Mouse (Mus musculus): ENCODE results near the gene Olfr1513. TPM values are rescaled to one million over a fixed set of nuclear protein-coding genes. Genes with fewer than 3 reads are reported as not detected.
A peak's percentile ranks its signal among the peaks of the same experiment; 100 is the strongest.

Olfr1513 gene
- polyA plus RNA-seq, 1 experiment from 2014 or later, result not detected

DNA sequence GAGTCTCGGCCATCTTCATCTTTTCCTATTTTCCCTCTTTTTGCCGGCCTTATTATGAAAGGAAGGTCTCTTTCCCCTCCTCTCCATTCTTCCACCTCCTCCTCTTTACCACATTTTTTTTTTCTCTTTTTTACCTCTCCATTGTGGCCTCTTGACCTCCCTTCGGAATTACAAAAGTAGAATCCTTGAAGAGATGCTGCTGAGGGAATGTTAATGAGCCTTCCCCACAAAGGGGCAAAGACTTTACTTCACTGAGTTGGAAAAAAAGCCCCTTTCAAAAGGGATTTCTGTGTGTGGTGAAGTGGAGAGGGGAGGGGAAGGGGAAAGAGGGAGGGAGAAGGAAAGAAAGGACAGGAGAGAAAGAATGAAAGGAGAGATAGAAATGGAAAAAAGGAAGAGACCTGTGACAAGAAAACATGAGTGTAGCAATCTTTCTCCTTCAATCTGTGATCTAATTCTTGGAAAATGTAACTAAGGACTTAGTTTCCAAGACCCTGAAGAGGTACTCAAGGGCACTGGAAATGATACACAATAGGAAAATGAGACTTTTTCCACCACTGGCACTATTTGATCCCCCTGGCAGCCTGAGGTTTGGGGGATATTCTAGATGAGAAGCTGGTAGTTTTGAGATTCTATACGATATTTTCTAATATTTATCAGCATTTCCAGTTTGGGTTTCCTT, 25.0 kb downstream of the Olfr1513 start:
- WGBS, result 7% methylated on average over 4 of the region's 4 CpGs
- Histone ChIP-seq H3K9ac (ENCODE audit: low read depth, low read length) (no peak overlapping the region), H3K36me3 (ENCODE audit: control insufficient read depth, insufficient read depth, low read length) (no peaks in the 10 kb centered on the region), H3K27ac (ENCODE audit: low read depth, low read length) (peak overlapping the region; percentile 53), H3K9me3 (ENCODE audit: control insufficient read depth, low read length) (no peaks in the 10 kb centered on the region), H3K4me3 (ENCODE audit: low read depth, low read length) (no peak overlapping the region), H3K27me3 (ENCODE audit: control insufficient read depth, insufficient read depth, low read length) (no peaks in the 10 kb centered on the region), H3K4me1 (replicated peaks; ENCODE audit: control insufficient read depth, insufficient read depth, low read length) (no peaks in the 10 kb centered on the region; the same call in 1 of the 2 replicates), H3K4me2 (replicated peaks; ENCODE audit: low read depth, low read length) (no peak overlapping the region)
- DNase-seq (ENCODE audit: low spot score), result no peak
- 0 out of 2 replicates have a peak, but pooled peaks have one; percentile 44 for ATAC-seq (ENCODE audit: low FRiP score)

DNA sequence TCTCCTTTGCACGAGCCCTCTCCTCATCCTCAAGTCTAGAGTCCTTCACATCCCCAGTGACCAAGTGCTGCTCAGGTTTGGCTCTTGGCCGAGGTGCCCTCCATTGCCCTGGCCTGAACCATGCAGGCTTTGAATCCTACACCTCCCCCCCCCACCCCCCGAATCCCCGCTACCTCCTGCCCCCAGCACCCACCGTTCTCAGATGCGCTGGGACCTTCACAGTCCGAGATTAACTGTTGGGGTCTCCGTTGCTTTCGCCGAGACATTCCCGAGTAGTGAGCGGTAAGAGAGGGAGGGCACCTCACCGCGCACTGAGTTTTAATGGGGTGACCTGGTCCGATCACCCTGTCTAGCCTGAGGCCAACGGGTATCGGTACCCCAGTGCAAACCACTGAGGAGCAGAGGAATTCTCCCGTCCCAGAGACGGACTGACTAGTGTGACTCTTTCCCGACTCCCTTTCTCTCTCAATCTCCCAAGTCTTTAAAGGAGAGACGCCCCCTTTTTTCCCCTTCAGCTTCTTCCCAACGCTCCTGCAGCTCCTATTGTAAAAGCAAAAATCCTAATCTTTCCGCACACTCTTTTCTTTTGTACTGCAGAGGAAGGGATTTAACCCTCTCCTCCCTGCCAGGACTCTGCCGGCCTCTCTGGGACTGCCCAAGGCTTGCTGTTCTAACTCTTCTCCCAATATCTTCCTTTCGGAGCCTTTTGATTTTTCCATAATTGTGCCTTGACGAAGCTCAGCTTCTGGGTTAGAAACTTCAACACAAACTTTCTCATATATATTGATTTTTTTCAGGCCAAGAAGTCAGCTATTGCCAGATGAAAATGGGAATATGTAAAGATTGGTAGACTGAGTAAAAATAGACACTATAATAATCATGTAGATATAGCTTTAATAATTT, 28.0 kb downstream of the Olfr1513 start, which contains the start of gene Sall2:
Gene Sall2, minus strand, starts transcription at position 853 of the 903 bp plus-strand sequence.
- under 1% methylated on average over 26 of the region's 26 CpGs for WGBS
- peak; percentile 64 for DNase-seq (ENCODE audit: low spot score)
- H3K27ac ChIP-seq (ENCODE audit: low read depth, low read length), result peak within 1 kb of the TSS; percentile 85

DNA sequence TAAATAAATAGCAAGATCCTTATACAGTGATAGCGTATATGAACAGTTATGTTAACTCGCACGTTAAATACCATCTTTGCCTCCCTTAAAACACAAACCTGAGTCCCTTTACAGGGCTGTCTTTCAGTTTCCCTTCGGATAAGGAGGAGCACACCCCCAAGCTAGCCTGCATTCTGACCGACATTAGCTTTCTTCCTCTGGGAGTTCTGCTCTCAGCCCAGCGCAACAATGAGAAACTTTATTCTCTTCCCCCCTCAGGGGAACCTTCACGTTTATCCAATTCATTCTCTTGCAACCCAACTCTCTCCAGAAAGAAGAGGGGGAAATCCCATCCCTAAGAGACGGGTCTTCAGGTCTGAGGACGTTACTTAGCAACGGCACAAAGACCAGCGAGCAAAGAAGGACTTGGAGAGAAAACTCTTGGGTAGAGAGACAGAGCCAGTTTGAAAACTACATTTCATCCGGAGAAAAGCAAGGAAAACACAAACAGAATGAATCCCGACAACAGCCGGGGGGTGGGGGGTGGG, 28.8 kb downstream of the Olfr1513 start:
- Histone ChIP-seq H3K27me3 (ENCODE audit: control insufficient read depth, insufficient read depth, low read length) (no peaks in the 10 kb centered on the region), H3K27ac (ENCODE audit: low read depth, low read length) (peak overlapping the region; percentile 85), H3K4me1 (replicated peaks; ENCODE audit: control insufficient read depth, insufficient read depth, low read length) (no peaks in the 10 kb centered on the region; the same call in 1 of the 2 replicates), H3K9me3 (ENCODE audit: control insufficient read depth, low read length) (no peaks in the 10 kb centered on the region), H3K9ac (ENCODE audit: low read depth, low read length) (peak overlapping the region; percentile 60), H3K4me3 (ENCODE audit: low read depth, low read length) (peak overlapping the region; percentile 48), H3K4me2 (replicated peaks; ENCODE audit: low read depth, low read length) (peak overlapping the region; percentile 63), H3K36me3 (ENCODE audit: control insufficient read depth, insufficient read depth, low read length) (no peaks in the 10 kb centered on the region)
- WGBS, result under 1% methylated on average over 14 of the region's 14 CpGs
- DNase-seq (ENCODE audit: low spot score), result peak; percentile 68
- ATAC-seq (ENCODE audit: low FRiP score), result peak; percentile 69

More for the DNA sequence above, 28.0 kb downstream of the Olfr1513 start, which contains the start of gene Sall2:
- no peaks in the 10 kb centered on the region for H3K9me3 ChIP-seq (ENCODE audit: control insufficient read depth, low read length)
- peak; percentile 72 for ATAC-seq (ENCODE audit: low FRiP score)
- peak within 1 kb of the TSS; percentile 60 for H3K9ac ChIP-seq (ENCODE audit: low read depth, low read length)
- no peaks in the 10 kb centered on the region for H3K27me3 ChIP-seq (ENCODE audit: control insufficient read depth, insufficient read depth, low read length)
- H3K36me3 ChIP-seq (ENCODE audit: control insufficient read depth, insufficient read depth, low read length), result no peaks in the 10 kb centered on the region
- no peaks in the 10 kb centered on the region; the same call in 1 of the 2 replicates for H3K4me1 ChIP-seq (replicated peaks; ENCODE audit: control insufficient read depth, insufficient read depth, low read length)
- H3K4me3 ChIP-seq (ENCODE audit: low read depth, low read length), result peak within 1 kb of the TSS; percentile 48
- H3K4me2 ChIP-seq (replicated peaks; ENCODE audit: low read depth, low read length), result peak within 1 kb of the TSS; percentile 63

GRCm38 (mm10) chr14:52325890-52326289, 30.3 kb downstream of the Olfr1513 start:
- H3K9ac ChIP-seq (ENCODE audit: low read depth, low read length), result 0 out of 2 replicates have a peak overlapping the region, but pooled peaks have one; percentile 2
- H3K4me3 ChIP-seq (ENCODE audit: low read depth, low read length), result peak overlapping the region; percentile 48; the same call in 1 of the 2 replicates
- H3K4me1 ChIP-seq (replicated peaks; ENCODE audit: control insufficient read depth, insufficient read depth, low read length), result no peaks in the 10 kb centered on the region; the same call in 1 of the 2 replicates
- no peaks in the 10 kb centered on the region for H3K36me3 ChIP-seq (ENCODE audit: control insufficient read depth, insufficient read depth, low read length)
- H3K4me2 ChIP-seq (replicated peaks; ENCODE audit: low read depth, low read length), result peak overlapping the region; percentile 63
- H3K27ac ChIP-seq (ENCODE audit: low read depth, low read length), result no peak overlapping the region
- H3K9me3 ChIP-seq (ENCODE audit: control insufficient read depth, low read length), result no peaks in the 10 kb centered on the region
- ATAC-seq (ENCODE audit: low FRiP score) (0 out of 2 replicates have a peak, but pooled peaks have one; percentile 11), DNase-seq (ENCODE audit: low spot score) (no peak)
- WGBS, result 4% methylated on average over 4 of the region's 4 CpGs
- H3K27me3 ChIP-seq (ENCODE audit: control insufficient read depth, insufficient read depth, low read length), result no peaks in the 10 kb centered on the region

- H3K4me2 ChIP-seq (replicated peaks; ENCODE audit: low read depth, low read length), result no peak overlapping the region
- H3K27me3 ChIP-seq (ENCODE audit: control insufficient read depth, insufficient read depth, low read length), result no peaks in the 10 kb centered on the region
- 80% methylated on average over 6 of the region's 6 CpGs for WGBS
- DNase-seq (ENCODE audit: low spot score) (no peak), ATAC-seq (ENCODE audit: low FRiP score) (no peak)
- H3K4me1 ChIP-seq (replicated peaks; ENCODE audit: control insufficient read depth, insufficient read depth, low read length), result peaks cover 2% of the 10 kb centered on the region
- H3K9ac ChIP-seq (ENCODE audit: low read depth, low read length), result no peak overlapping the region
- H3K9me3 ChIP-seq (ENCODE audit: control insufficient read depth, low read length), result no peaks in the 10 kb centered on the region
- no peak overlapping the region for H3K4me3 ChIP-seq (ENCODE audit: low read depth, low read length)
- no peak overlapping the region for H3K27ac ChIP-seq (ENCODE audit: low read depth, low read length)
- H3K36me3 ChIP-seq (ENCODE audit: control insufficient read depth, insufficient read depth, low read length), result peaks cover 3% of the 10 kb centered on the region; the same call in 1 of the 2 replicates
Measured at GRCm38 (mm10) chr14:52319361-52319760, 36.8 kb downstream of the Olfr1513 start.

DNA sequence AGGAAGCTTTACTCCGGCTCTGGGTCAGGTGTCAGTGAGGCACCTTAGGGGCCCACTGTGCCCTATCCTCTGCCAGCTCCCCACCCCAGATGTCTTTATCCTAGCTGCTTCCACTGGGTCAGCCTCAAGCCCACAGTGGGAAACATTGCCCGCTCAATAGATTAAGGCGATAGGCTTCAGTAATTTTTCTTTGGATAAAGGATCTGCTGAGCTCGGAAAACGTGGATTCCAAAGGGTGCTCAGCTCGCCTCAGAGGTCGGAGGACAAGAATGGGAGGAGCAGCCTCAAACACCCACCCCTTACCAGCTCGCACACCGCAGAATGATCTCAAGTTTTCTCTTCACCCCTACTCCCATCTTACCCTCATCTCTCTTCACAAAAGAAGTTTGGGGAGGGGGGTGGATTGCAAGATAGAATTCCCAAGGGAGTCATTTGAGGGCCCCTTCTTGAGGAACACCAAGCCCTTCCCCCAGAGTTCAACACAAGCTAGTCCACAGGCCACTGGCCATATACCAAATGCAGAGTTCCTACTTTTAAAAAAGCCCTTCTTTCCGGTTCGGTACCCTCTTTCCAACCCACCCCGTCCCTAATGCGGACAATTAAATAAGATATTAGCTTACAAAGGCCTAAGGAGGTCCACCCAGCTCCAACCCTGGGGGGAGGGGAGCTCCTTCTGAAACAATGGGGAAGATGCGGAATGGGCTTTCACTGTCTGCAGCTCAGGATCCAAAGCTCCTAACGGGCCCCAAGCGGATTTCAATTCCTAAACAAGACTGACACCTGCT, 39.6 kb downstream of the Olfr1513 start:
- Histone ChIP-seq H3K4me3 (ENCODE audit: low read depth, low read length) (peak overlapping the region; percentile 79), H3K4me2 (replicated peaks; ENCODE audit: low read depth, low read length) (peak overlapping the region; percentile 80), H3K9ac (ENCODE audit: low read depth, low read length) (peak overlapping the region; percentile 96), H3K9me3 (ENCODE audit: control insufficient read depth, low read length) (no peaks in the 10 kb centered on the region), H3K27ac (ENCODE audit: low read depth, low read length) (peak overlapping the region; percentile 93), H3K36me3 (ENCODE audit: control insufficient read depth, insufficient read depth, low read length) (peaks cover 23% of the 10 kb centered on the region), H3K4me1 (replicated peaks; ENCODE audit: control insufficient read depth, insufficient read depth, low read length) (peaks cover 2% of the 10 kb centered on the region), H3K27me3 (ENCODE audit: control insufficient read depth, insufficient read depth, low read length) (no peaks in the 10 kb centered on the region)
- 2% methylated on average over 16 of the region's 16 CpGs for WGBS
- ATAC-seq (ENCODE audit: low FRiP score), result peak; percentile 84
- peak; percentile 74 for DNase-seq (ENCODE audit: low spot score)

DNA sequence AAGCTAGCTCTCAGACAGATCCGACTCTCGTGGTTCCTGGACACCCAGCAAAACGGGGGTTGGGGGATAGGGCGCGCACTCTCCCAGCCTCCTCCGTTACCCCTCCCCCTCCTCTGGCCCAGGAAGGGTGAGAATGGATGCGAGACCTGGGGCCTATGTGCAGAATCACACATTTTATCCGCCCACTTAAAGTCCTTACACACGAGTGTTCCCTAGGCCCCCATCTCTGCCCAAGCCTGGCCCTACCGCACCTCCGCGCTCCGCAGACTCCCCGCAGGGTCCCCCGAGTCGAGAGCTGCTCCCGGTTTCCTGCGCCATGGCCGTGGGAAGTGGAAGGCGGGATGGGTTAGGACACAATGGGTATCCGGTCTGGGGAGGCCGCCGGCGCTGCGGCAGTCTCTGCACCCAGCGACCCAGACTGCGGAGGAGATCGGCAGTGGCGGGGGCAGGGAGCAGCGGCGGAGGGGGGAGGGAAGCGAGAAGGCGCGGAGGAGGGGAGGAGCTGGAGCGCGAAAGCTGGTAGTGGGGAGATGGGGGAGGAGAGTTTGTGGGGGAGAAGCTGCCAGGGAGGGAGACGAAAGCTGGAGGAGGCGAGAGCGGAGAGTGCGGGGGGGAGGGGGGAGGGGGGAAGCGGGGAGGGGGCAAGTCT, 40.3 kb downstream of the Olfr1513 start:
- Histone ChIP-seq H3K9me3 (ENCODE audit: control insufficient read depth, low read length) (no peaks in the 10 kb centered on the region), H3K9ac (ENCODE audit: low read depth, low read length) (peak overlapping the region; percentile 96), H3K27ac (ENCODE audit: low read depth, low read length) (peak overlapping the region; percentile 93), H3K4me3 (ENCODE audit: low read depth, low read length) (peak overlapping the region; percentile 79), H3K27me3 (ENCODE audit: control insufficient read depth, insufficient read depth, low read length) (no peaks in the 10 kb centered on the region), H3K4me2 (replicated peaks; ENCODE audit: low read depth, low read length) (peak overlapping the region; percentile 80), H3K4me1 (replicated peaks; ENCODE audit: control insufficient read depth, insufficient read depth, low read length) (peaks cover 2% of the 10 kb centered on the region), H3K36me3 (ENCODE audit: control insufficient read depth, insufficient read depth, low read length) (peaks cover 26% of the 10 kb centered on the region)
- 1% methylated on average over 26 of the region's 41 CpGs for WGBS
- DNase-seq (ENCODE audit: low spot score) (peak; percentile 82), ATAC-seq (ENCODE audit: low FRiP score) (peak; percentile 88)

All from hindbrain, embryonic 11.5 days (tissue).